Mouse (Mus musculus) forebrain, postnatal 0 days (tissue): Measurements from ENCODE around the gene Col7a1. TPM values are rescaled to one million over a fixed set of nuclear protein-coding genes. Genes with fewer than 3 reads are reported as not detected.

Experiments
- ATAC-seq: fragments of 200-750 bp; cut with Nextera tagmentation; 2 replicates; pipeline ENCODE4 v1.8.0; 2017; ENCODE audit warnings: mild to moderate bottlenecking, moderate library complexity
- DNase-seq: peaks from one replicate; pipeline ENCODE4 v3.0.0-alpha.2; 2015
- H3K27ac ChIP-seq: fragments of 300-500 bp; sonication (generic); 2 replicates; pipeline ENCODE4 v1.5.1; 2014; ENCODE audit warnings: low read depth, mild to moderate bottlenecking, antibody characterized with exemption, low read length, moderate library complexity, mixed read lengths
- H3K27me3 ChIP-seq: fragments of 300-500 bp; sonication (generic); 2 replicates; pipeline ENCODE4 v1.6.1; 2014; ENCODE audit warnings: mild to moderate bottlenecking, low read length, mixed read lengths; ENCODE audit not compliant: insufficient read depth
- H3K36me3 ChIP-seq: fragments of 300-500 bp; sonication (generic); 2 replicates; pipeline ENCODE4 v1.6.1; 2014; ENCODE audit warnings: mild to moderate bottlenecking, moderate library complexity; ENCODE audit not compliant: insufficient read depth
- H3K4me1 ChIP-seq: fragments of 300-500 bp; sonication (generic); 2 replicates; pipeline ENCODE4 v1.6.1; 2014; ENCODE audit warnings: antibody characterized with exemption; ENCODE audit not compliant: insufficient read depth
- H3K4me2 ChIP-seq: fragments of 300-500 bp; sonication (generic); 2 replicates; pipeline ENCODE4 v1.6.1; 2014; ENCODE audit warnings: low read depth, mild to moderate bottlenecking, moderate library complexity
- H3K4me3 ChIP-seq: fragments of 300-500 bp; sonication (generic); 2 replicates; pipeline ENCODE4 v1.5.1; 2014; ENCODE audit warnings: low read depth, low read length, mixed read lengths
- H3K9ac ChIP-seq: fragments of 300-500 bp; sonication (generic); 2 replicates; pipeline ENCODE4 v1.6.1; 2014; ENCODE audit warnings: mild to moderate bottlenecking
- H3K9me3 ChIP-seq: fragments of 300-500 bp; sonication (generic); 2 replicates; pipeline ENCODE4 v1.6.1; 2016; ENCODE audit warnings: low read length
- CTCF ChIP-seq: sonication (generic); IDR thresholded peaks from 2 replicates; pipeline ENCODE4 v1.5.1; 2016; ENCODE audit warnings: antibody characterized with exemption, control low read depth, low read depth
- WGBS: fragments of 180-500 bp; shearing (Covaris S2); extraction: QIAGEN DNeasy Blood & Tissue Kit; methylation state at CpG from one replicate; pipeline ENCODE4 v1.1.7; 2014; 5-methylcytosine and 5-hydroxymethylcytosine counted together
- polyA plus RNA-seq: library from polyadenylated mRNA; unstranded; fragments of >200 nt; fragmentation: Nextera tagmentation; extraction: Ambion mirVana; gene quantifications from 2 replicates; pipeline ENCODE4 v1.2.1, GENCODE M21; 2015
- total RNA-seq: library from RNA; depleted of rRNA; stranded (reverse); fragments of >200 nt; gene quantifications from 2 replicates; pipeline ENCODE4 v1.2.3, GENCODE M21; 2014

Gene Col7a1
- total and polyA plus RNA-seq, 2 experiments from 2014 or later, result 1.6 to 5.4 TPM

- Histone ChIP-seq H3K27ac (no peak overlapping the region), H3K36me3 (peaks cover 18% of the 10 kb centered on the region), H3K9ac (no peak overlapping the region)
Observed at GRCm38 (mm10) chr9:109016973-109017604, 63.7 kb downstream of the Col7a1 start.

GRCm38 (mm10) chr9:109021428-109021827, 68.0 kb downstream of the Col7a1 start:
- no peak for TF ChIP-seq CTCF
- H3K4me3 ChIP-seq, result no peak overlapping the region
- H3K27me3 ChIP-seq, result no peaks in the 10 kb centered on the region
- DNase-seq (no peak), ATAC-seq (no peak)
- no peak overlapping the region for H3K27ac ChIP-seq
- WGBS, result 85% methylated on average over 4 of the region's 4 CpGs
- H3K9ac ChIP-seq, result no peak overlapping the region
- H3K4me1 ChIP-seq, result no peaks in the 10 kb centered on the region
- no peaks in the 10 kb centered on the region for H3K9me3 ChIP-seq
- peaks cover 21% of the 10 kb centered on the region for H3K36me3 ChIP-seq
- no peak overlapping the region for H3K4me2 ChIP-seq

More at GRCm38 (mm10) chr9:109016973-109017604, 63.7 kb downstream of the Col7a1 start:
- no peak for ATAC-seq
- Histone ChIP-seq H3K4me1 (no peaks in the 10 kb centered on the region), H3K4me3 (no peak overlapping the region), H3K4me2 (no peak overlapping the region), H3K27me3 (no peaks in the 10 kb centered on the region), H3K9me3 (no peaks in the 10 kb centered on the region)
- WGBS, result 75% methylated on average over 11 of the region's 11 CpGs
- no peak for TF ChIP-seq CTCF
- DNase-seq, result no peak

GRCm38 (mm10) chr9:109022866-109023685, 69.7 kb downstream of the Col7a1 start:
- DNase-seq (no peak), ATAC-seq (no peak)
- WGBS, result 88% methylated on average over 17 of the region's 17 CpGs
- H3K27ac ChIP-seq, result no peak overlapping the region
- H3K4me2 ChIP-seq, result no peak overlapping the region
- no peaks in the 10 kb centered on the region for H3K9me3 ChIP-seq
- H3K36me3 ChIP-seq, result peaks cover 28% of the 10 kb centered on the region
- no peak overlapping the region for H3K9ac ChIP-seq
- H3K4me1 ChIP-seq, result no peaks in the 10 kb centered on the region
- TF ChIP-seq CTCF, result no peak
- no peaks in the 10 kb centered on the region for H3K27me3 ChIP-seq
- H3K4me3 ChIP-seq, result no peak overlapping the region

GRCm38 (mm10) chr9:109027521-109027920, 74.1 kb downstream of the Col7a1 start:
- Histone ChIP-seq H3K9me3 (no peaks in the 10 kb centered on the region), H3K27ac (no peak overlapping the region), H3K27me3 (no peaks in the 10 kb centered on the region), H3K4me1 (no peaks in the 10 kb centered on the region), H3K36me3 (peaks cover 40% of the 10 kb centered on the region), H3K4me3 (no peak overlapping the region), H3K9ac (no peak overlapping the region), H3K4me2 (no peak overlapping the region)
- DNase-seq, result no peak
- no peak for TF ChIP-seq CTCF
- WGBS, result 86% methylated on average over 8 of the region's 8 CpGs
- ATAC-seq, result no peak

- Histone ChIP-seq H3K4me1 (no peaks in the 10 kb centered on the region), H3K4me3 (no peak overlapping the region), H3K36me3 (peaks cover 36% of the 10 kb centered on the region), H3K4me2 (no peak overlapping the region), H3K9ac (no peak overlapping the region), H3K9me3 (no peaks in the 10 kb centered on the region), H3K27me3 (no peaks in the 10 kb centered on the region), H3K27ac (no peak overlapping the region)
- no peak for TF ChIP-seq CTCF
- ATAC-seq, result no peak
- DNase-seq, result no peak
- WGBS, result 85% methylated on average over 3 of the region's 3 CpGs
Observed at GRCm38 (mm10) chr9:109028421-109028820, 75.0 kb downstream of the Col7a1 start.

GRCm38 (mm10) chr9:109028919-109029318, 75.5 kb downstream of the Col7a1 start:
- Histone ChIP-seq H3K9ac (no peak overlapping the region), H3K4me2 (no peak overlapping the region), H3K4me3 (no peak overlapping the region), H3K27ac (no peak overlapping the region), H3K27me3 (no peaks in the 10 kb centered on the region), H3K9me3 (no peaks in the 10 kb centered on the region), H3K4me1 (no peaks in the 10 kb centered on the region), H3K36me3 (peaks cover 36% of the 10 kb centered on the region)
- DNase-seq (no peak), ATAC-seq (no peak)
- 89% methylated on average over 5 of the region's 5 CpGs for WGBS
- no peak for TF ChIP-seq CTCF

- H3K9ac ChIP-seq, result no peak overlapping the region
- no peaks in the 10 kb centered on the region for H3K4me1 ChIP-seq
- ATAC-seq (no peak), DNase-seq (no peak)
- no peak overlapping the region for H3K4me3 ChIP-seq
- WGBS, result 77% methylated on average over 3 of the region's 3 CpGs
- no peak for TF ChIP-seq CTCF
- no peaks in the 10 kb centered on the region for H3K9me3 ChIP-seq
- no peaks in the 10 kb centered on the region for H3K27me3 ChIP-seq
- peaks cover 26% of the 10 kb centered on the region for H3K36me3 ChIP-seq
- H3K4me2 ChIP-seq, result no peak overlapping the region
- H3K27ac ChIP-seq, result no peak overlapping the region
Observed at GRCm38 (mm10) chr9:109030312-109030711, 76.9 kb downstream of the Col7a1 start.
